Mouse (Mus musculus) embryonic fibroblast, embryonic 13.5 days (primary cell): ENCODE results near the gene Ubap2. TPM values are rescaled to one million over a fixed set of nuclear protein-coding genes. Genes with fewer than 3 reads are reported as not detected.

ENCODE experiments used
- H3K27ac ChIP-seq: 2 replicates; pipeline ENCODE4 v1.5.1; 2012; ENCODE audit warnings: low read length, control low read depth, inconsistent platforms; ENCODE audit not compliant: insufficient read depth
- H3K4me1 ChIP-seq: 2 replicates; pipeline ENCODE4 v1.6.1; 2011; ENCODE audit warnings: low read length; ENCODE audit not compliant: control insufficient read depth, insufficient read depth
- H3K4me3 ChIP-seq: 2 replicates; pipeline ENCODE4 v1.5.1; 2011; ENCODE audit warnings: mild to moderate bottlenecking, control low read depth, low read length; ENCODE audit not compliant: insufficient read depth
- CTCF ChIP-seq: IDR thresholded peaks from 2 replicates; pipeline ENCODE4 v1.5.1; 2011; ENCODE audit warnings: mild to moderate bottlenecking, control low read depth, low read length, moderate library complexity, borderline replicate concordance; ENCODE audit not compliant: insufficient read depth
- POLR2A ChIP-seq: IDR thresholded peaks from 2 replicates; pipeline ENCODE4 v1.6.1; 2011; ENCODE audit warnings: low read depth, mild to moderate bottlenecking, control low read depth, low read length, moderate library complexity
- polyA plus RNA-seq: library from polyadenylated mRNA; stranded (reverse); fragments of >200 nt; gene quantifications from 2 replicates; pipeline ENCODE4 v1.2.4, GENCODE M21; 2011; ENCODE audit warnings: low read depth; ENCODE audit not compliant: missing spikeins, insufficient read length

The Ubap2 gene
- polyA plus RNA-seq, 1 experiment, result 78.8 TPM

GRCm38 (mm10) chr4:41235621-41236020 is 39.3 kb downstream of the Ubap2 start:
- H3K4me1 ChIP-seq, result no peaks in the 10 kb centered on the region
- TF ChIP-seq POLR2A (no peak), CTCF (no peak)
- H3K4me3 ChIP-seq, result no peak overlapping the region
- H3K27ac ChIP-seq, result no peak overlapping the region

- H3K4me3 ChIP-seq, result no peak overlapping the region
- TF ChIP-seq POLR2A (no peak), CTCF (peak; percentile 35; the same call in 1 of the 2 replicates)
These were observed 48.6 kb downstream of the Ubap2 start for GRCm38 (mm10) chr4:41226351-41226750.

DNA sequence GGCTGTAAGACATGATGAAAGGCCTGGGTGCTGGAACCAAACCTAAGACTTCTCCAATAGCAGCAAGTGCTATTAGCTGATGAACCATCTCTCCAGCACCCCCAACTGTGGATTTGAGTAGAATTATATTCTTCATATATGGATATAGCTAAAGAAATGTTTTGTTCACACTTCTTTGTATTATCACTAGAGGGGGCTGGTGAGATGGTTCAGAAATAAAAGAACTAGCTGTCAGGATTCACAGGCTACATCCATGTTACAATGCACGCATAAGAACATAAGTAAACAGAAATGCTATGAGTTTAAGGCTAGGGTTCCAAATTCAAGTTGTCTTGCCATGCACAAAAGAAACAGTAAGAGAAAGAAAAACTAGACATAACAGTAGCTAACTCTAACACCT is 49.5 kb downstream of the Ubap2 start:
- no peak overlapping the region for H3K27ac ChIP-seq
- H3K4me1 ChIP-seq, result no peaks in the 10 kb centered on the region
- no peak for TF ChIP-seq CTCF
- no peak for TF ChIP-seq POLR2A
- no peak overlapping the region for H3K4me3 ChIP-seq

More at GRCm38 (mm10) chr4:41226351-41226750, 48.6 kb downstream of the Ubap2 start:
- Histone ChIP-seq H3K27ac (no peak overlapping the region), H3K4me1 (no peaks in the 10 kb centered on the region)

DNA sequence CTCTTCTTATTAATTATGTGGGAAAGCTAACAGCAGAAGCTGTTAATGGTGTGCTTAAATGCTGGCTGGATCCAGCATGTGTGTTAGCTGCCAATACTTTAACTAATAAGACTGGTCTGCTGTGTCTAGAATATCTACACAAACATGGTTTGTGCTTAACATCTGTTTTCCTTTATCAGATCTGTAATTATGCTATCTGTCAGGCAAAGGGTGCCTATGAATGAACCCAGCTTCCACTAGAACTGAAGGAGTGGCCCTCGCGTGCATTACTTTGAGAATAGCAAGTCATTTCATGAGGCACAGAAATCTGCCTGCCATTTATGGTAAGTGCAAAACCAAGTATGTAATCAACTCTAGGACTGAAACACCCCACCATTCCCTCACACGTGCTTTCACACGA is 66.9 kb downstream of the Ubap2 start:
- Histone ChIP-seq H3K4me1 (no peaks in the 10 kb centered on the region), H3K27ac (no peak overlapping the region), H3K4me3 (no peak overlapping the region)
- TF ChIP-seq CTCF (no peak), POLR2A (no peak)

- Histone ChIP-seq H3K4me3 (no peak overlapping the region), H3K27ac (no peak overlapping the region), H3K4me1 (no peaks in the 10 kb centered on the region)
- TF ChIP-seq CTCF, result no peak
These were observed 69.2 kb downstream of the Ubap2 start for GRCm38 (mm10) chr4:41205751-41206150.

DNA sequence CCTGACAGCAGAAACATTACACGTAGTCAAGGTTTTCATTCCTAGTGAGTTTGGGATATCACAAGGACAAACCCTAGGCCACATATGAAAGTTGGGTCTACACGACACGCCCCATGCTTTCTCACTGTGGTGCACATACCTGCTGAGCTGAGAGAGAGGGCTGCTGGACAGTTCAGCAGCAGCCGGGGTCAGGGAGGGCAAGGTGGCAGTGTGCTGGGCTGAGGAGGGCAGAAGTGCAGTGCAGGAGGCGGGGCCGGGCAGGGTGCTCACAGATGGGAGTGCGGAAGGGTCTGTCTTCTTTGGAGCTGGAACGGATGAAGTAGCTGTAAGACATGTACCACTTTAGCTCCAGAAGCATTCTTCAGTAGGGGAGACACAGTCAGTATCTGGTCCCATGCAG is 72.8 kb downstream of the Ubap2 start:
- no peak overlapping the region for H3K27ac ChIP-seq
- TF ChIP-seq CTCF, result no peak
- peaks cover 4% of the 10 kb centered on the region; the same call in 1 of the 2 replicates for H3K4me1 ChIP-seq
- no peak overlapping the region for H3K4me3 ChIP-seq

DNA sequence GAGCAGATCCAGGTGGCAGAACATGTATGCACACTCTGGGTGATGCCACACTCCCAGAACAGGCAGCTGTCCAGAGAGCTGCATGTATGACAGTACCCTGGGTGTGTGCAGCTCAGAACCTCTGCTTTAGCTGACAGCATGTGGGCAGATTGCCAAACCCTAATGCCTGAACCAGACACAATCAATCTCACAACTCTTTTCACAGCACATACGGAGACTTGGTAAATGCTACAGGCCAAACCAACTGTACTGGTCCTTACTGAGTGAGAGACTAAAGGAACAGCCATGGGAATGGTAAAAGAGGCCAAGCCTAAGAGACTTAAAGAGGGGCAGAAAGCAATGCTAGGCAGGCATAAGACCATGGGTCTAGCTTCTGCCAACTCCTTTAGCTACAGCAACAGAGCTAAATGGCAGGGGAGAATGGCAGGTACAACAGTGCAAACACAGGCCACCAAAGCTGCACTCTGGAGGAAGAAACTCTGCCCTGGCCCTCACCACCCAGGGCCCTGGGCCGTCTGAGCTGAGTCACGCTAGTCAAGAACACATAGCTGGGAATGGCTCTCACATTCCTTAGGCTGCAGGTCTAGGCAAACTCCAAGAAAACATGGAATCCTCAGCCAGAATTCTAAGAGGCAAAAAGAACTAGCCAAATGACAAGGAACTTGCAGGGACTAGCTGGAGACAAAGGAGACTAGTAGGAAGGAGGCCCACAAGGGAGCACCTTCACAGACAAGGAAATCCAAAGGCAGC is 77.9 kb downstream of the Ubap2 start:
- TF ChIP-seq CTCF (no peak), POLR2A (no peak)
- Histone ChIP-seq H3K27ac (peak overlapping the region; percentile 91), H3K4me1 (peaks cover 10% of the 10 kb centered on the region; the same call in 1 of the 2 replicates), H3K4me3 (no peak overlapping the region)

GRCm38 (mm10) chr4:41195328-41195727 is 79.6 kb downstream of the Ubap2 start:
- H3K27ac ChIP-seq, result no peak overlapping the region
- no peak for TF ChIP-seq POLR2A
- TF ChIP-seq CTCF, result no peak

DNA sequence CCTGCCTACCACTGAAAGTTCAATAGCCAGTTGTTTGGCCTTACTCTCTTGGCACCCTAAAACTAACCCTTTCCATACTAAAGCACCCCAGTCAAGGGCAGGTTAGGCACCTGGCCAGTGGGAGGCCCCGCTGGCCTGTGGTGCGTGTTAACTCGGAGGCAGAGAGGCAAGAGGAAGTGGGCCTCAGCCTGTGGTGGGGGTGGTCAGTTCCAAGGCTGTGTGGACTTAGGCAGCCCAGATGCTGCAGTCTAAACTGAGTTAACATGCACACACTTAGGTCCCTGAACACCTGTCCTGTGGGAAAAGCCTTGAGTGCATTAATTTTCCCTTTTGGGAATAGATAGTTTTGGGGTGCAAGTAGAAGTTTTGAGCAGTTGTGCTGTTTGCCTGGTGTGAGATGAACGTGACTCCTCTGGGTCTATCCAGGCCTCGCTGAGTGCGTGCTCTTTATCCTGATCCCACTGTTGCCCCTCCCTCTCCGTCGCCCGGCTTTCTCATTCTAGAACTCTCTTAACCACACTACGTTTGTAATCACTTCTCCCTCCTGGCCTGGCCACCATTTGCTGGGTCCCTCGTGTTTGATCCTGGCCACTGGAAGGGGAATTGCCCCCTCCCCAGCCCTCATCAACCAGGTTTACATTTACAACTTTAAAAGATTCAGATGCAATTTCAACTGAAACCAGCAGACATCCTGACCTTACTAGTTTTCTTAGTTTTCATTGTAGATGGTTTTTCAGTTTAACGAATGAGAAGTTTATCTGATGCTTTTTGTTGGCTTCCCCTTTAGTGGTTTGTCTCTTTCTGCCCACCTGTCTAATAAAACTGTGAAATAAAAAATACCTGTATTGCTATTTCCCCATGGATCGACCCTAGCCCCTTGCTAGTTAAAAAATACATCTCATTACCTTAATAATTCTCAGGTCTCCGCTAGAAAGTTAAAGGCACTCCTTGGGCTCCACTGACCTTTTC is 82.1 kb downstream of the Ubap2 start:
- H3K27ac ChIP-seq, result no peak overlapping the region
- H3K4me1 ChIP-seq, result peaks cover 10% of the 10 kb centered on the region; the same call in 1 of the 2 replicates
- H3K4me3 ChIP-seq, result no peak overlapping the region
- TF ChIP-seq POLR2A (no peak), CTCF (no peak)

More at GRCm38 (mm10) chr4:41195328-41195727, 79.6 kb downstream of the Ubap2 start:
- no peak overlapping the region for H3K4me3 ChIP-seq
- peaks cover 10% of the 10 kb centered on the region; the same call in 1 of the 2 replicates for H3K4me1 ChIP-seq
